Mouse (Mus musculus) cortical plate, adult 2 months (tissue): ENCODE measurements around the gene Rhebl1. TPM values are rescaled to one million over a fixed set of nuclear protein-coding genes. Genes with fewer than 3 reads are reported as not detected.
"Not testable (repeated sequence)": the region's sequence is repeated elsewhere in the genome, so short reads cannot be mapped to it uniquely, and the experiment has no call there.

Experiments
- H3K27ac ChIP-seq: fragments of 200-500 bp; 2 replicates; pipeline ENCODE4 v1.5.1; 2012; ENCODE audit warnings: low read length, control low read depth, inconsistent platforms; ENCODE audit not compliant: insufficient read depth
- H3K4me1 ChIP-seq: fragments of 200-500 bp; 2 replicates; pipeline ENCODE4 v1.6.1; 2011; ENCODE audit warnings: low read length; ENCODE audit not compliant: control insufficient read depth, insufficient read depth
- H3K4me3 ChIP-seq: fragments of 200-500 bp; 2 replicates; pipeline ENCODE4 v1.5.1; 2011; ENCODE audit warnings: mild to moderate bottlenecking, low read length, control low read depth; ENCODE audit not compliant: insufficient read depth
- CTCF ChIP-seq: fragments of 200-500 bp; IDR thresholded peaks from 2 replicates; pipeline ENCODE4 v1.5.1; 2011; ENCODE audit warnings: mild to moderate bottlenecking, control low read depth, low read length; ENCODE audit not compliant: insufficient read depth; ENCODE audit errors: extremely low read depth
- POLR2A ChIP-seq: fragments of 200-500 bp; IDR thresholded peaks from 2 replicates; pipeline ENCODE4 v1.6.1; 2011; ENCODE audit warnings: mild to moderate bottlenecking, low read length, control low read depth; ENCODE audit not compliant: insufficient read depth; ENCODE audit errors: extremely low read depth
- polyA plus RNA-seq: library from polyadenylated mRNA; depleted of rRNA; stranded (reverse); fragments of >200 nt; gene quantifications from 2 replicates; pipeline ENCODE4 v1.2.3, GENCODE M21; 2012; rRNA removed

The Rhebl1 gene
- polyA plus RNA-seq, result 18.3 and 19.9 TPM in 2 replicates

DNA sequence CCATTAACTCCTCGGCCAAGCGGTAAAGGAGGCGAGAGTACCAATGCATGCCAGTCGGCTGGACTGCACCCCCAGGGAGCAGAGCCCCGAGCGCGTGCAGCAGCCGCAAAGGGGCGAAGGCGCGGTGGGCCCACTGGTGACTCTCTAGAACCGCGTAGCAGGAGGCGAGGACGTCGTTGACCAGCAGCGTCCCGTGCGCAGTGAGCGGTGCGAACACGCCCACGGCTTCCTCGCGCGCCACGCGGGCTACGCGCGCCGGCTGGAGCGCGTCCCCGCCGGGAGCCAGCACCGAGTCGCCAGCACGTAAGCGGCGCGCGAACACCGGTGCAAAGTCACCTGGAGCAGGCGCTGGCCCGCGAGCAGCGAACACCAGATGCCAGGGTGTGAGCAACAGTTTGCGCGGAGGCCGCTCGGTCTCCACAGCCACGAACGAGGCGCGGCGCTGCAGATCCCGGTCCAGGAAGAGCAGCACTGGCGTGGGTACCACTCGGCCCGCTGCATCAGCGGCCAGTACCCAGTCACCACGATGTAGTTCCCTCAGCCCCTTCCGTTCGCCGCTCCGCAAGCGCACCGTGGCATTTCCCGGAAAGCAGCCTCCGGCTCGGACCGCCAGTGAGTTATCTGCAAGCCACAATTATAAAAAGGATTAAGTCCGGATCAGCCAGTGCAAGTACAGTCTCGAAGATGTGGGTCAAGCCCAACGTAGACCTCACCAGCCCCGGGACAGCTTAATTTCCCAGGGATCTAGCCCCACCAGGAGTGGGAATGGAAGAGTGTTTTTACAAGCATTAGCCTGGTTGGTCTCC, at the start of gene Rhebl1:
Rhebl1 (minus strand) TSS at position 601 of the 806 bp plus-strand sequence.
- H3K4me1 ChIP-seq, result peaks cover 3% of the 10 kb centered on the region
- TF ChIP-seq POLR2A, result no peak
- no peak for TF ChIP-seq CTCF
- no peak within 1 kb of the TSS for H3K27ac ChIP-seq
- peak within 1 kb of the TSS; percentile 44 for H3K4me3 ChIP-seq

DNA sequence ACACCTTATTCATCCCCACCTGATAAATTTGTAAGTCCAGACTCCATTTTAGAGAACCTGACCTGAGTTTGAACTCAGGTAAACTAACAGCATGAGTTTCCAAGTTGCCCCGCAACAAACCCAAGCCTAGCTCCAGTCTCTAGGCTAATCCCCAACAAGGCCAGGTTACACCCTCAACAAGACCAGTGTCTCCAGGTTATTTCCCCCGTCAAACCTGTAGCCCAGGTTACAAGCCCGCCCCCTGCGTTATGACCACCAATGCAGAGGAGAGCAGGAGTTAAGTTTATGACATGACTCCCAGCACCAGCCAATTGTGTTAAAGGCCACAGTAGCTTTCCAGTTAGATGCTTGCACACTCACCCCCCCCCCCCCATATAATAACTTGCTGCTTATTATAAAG, 48.8 kb upstream of the Rhebl1 start:
- H3K4me3 ChIP-seq, result no peak overlapping the region
- H3K27ac ChIP-seq, result no peak overlapping the region
- H3K4me1 ChIP-seq, result no peaks in the 10 kb centered on the region; the same call in 1 of the 2 replicates
- TF ChIP-seq POLR2A, result no peak
- TF ChIP-seq CTCF, result no peak

DNA sequence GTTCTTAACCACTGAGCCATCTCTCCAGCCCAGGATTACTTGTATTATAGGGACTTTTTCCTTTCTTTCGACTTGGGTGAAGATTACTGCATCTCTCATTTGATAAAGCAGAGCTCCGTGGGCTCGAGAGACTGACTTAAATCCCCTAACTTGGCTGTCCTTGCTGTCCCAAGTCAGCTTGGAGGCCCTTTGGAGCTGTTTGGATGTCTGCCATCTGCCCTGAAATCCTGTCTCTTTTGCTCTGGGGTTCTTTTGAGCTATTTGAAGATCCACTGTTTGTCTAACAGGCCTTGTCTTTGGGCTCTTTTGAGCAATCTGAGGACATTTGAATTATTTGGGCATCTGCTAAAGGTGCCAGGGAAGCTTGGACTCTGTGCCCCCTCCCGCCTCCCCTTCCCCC, 47.7 kb upstream of the Rhebl1 start:
- Histone ChIP-seq H3K4me3 (no peak overlapping the region), H3K4me1 (no peaks in the 10 kb centered on the region; the same call in 1 of the 2 replicates), H3K27ac (no peak overlapping the region)
- no peak for TF ChIP-seq CTCF
- TF ChIP-seq POLR2A, result no peak

DNA sequence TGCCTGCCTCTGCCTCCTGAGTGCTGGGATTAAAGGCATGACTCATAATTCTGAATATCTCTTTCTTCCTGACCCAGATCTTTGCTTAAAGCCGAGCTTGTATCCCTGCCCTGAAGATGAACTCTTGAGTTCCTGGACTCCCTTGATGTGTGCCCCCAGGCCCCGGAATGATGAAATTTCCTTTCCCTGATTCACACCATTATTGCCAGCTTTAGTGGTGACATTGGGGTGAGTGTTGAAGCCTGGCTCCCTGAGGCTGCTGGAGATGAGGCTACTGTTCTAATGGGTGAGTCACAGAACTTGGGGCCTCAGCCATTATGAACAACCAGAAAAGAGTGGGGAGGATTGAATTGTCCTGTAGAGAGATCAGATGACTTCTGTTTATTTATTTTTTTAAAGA, 47.2 kb upstream of the Rhebl1 start:
- Histone ChIP-seq H3K4me3 (no peak overlapping the region), H3K4me1 (no peaks in the 10 kb centered on the region; the same call in 1 of the 2 replicates), H3K27ac (no peak overlapping the region)
- TF ChIP-seq CTCF (no peak), POLR2A (no peak)

DNA sequence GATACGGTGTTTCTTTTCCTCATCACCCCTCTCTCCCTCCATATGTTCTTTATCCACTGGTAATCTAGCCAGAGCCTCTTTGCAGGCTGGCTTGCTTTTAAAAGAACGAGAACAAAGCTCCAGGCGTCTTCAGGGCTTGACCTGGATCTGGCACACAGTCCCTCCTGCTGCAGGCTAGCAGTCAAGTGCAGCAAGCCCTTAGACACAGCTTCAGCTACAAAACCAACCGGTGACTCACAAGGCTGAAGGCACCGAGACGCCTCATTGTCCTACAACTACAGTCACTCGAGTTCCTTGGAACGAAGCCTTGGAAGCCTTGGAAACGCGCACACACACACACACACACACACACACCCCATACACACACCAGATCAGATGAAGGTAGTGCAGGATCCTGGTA, 46.5 kb upstream of the Rhebl1 start:
- no peak overlapping the region for H3K4me3 ChIP-seq
- no peaks in the 10 kb centered on the region; the same call in 1 of the 2 replicates for H3K4me1 ChIP-seq
- TF ChIP-seq CTCF (no peak), POLR2A (no peak)
- no peak overlapping the region for H3K27ac ChIP-seq

DNA sequence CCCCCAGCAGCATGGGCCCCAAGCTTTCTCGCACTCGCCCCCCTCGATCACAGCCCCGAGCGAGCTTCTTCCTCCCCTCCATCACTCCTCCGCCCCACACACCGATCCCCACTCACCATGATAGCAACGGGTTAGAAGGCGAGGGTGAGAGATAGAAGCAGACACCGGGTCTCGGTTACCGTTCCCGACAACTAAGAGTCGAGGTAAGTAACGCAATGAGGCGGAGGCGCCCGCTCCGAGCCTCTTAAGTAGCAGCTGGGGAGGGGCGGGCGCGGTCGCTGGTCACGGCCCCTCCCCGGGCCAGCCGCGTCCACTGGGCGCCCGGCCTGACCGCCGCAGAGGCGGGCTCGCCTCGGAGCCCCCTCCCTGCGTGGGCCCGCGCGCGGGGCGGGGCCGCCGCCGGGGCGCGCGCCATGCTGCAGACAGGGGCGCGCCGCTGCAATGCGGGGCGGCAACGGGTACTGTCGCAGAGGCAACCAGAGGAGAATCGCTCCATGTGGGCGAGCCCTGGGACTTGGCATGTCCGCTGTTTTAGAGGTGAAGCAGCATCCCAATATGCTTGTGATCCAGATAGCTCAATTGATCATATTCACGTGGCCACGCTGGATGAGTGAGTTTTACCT, 40.0 kb upstream of the Rhebl1 start, which contains the start of gene Tuba1b:
Tuba1b (minus strand) TSS at position 349 of the 623 bp plus-strand sequence.
- peak within 1 kb of the TSS; percentile 89 for H3K27ac ChIP-seq
- peaks cover 2% of the 10 kb centered on the region; the same call in 1 of the 2 replicates for H3K4me1 ChIP-seq
- H3K4me3 ChIP-seq, result peak within 1 kb of the TSS; percentile 73
- TF ChIP-seq CTCF, result no peak
- TF ChIP-seq POLR2A, result peak; percentile 69

DNA sequence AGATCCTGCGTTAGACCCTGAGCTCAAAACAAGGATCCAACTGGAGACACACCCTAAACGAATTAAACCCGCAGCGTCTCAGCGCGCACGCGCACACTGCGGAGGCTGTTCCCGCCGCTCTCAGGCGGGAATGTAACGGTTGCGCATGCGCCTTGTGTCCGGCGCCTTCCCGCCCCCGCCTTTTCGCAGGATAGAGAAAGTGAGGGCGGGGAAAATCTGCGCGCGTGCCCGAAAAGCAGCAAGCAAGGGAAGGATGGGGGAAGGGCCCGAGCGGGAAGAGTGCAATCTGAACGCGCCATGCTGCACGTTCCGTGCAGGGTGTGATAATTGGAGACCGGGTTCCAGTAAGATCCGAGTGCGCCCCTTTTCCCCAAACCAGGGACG, 39.5 kb upstream of the Rhebl1 start:
- Histone ChIP-seq H3K4me3 (peak overlapping the region; percentile 73), H3K4me1 (peaks cover 2% of the 10 kb centered on the region; the same call in 1 of the 2 replicates), H3K27ac (peak overlapping the region; percentile 89)
- TF ChIP-seq POLR2A (no peak; the same call in 1 of the 2 replicates), CTCF (no peak)

DNA sequence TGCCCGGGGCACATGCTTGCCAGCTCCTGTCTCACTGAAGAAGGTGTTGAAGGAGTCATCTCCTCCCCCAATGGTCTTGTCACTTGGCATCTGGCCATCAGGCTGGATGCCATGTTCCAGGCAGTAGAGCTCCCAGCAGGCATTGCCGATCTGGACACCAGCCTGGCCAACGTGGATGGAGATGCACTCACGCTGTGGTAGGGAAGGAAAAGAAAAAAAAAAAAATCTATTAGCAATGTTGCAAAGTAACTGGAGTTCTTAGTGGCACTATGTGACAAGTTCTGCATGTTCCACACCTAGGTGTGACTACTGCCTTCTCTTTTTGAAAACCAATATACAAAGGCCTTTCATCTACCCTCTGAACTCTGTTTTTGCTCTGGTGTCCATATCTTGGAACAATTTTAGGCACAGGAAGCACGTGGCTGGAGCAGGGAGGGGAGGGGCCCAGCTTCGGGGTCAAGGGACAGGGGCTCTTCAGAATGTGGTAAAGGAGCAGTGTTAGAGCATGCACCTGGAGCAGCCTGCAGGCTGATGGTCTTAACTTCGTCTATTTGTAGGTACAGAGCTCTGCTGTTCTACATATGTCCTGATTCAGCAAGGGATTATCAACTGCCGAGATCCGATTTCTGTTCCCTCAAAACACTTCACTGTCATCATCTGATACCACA, 38.8 kb upstream of the Rhebl1 start:
- peak overlapping the region; percentile 35; the same call in 1 of the 2 replicates for H3K27ac ChIP-seq
- H3K4me3 ChIP-seq, result peak overlapping the region; percentile 73
- H3K4me1 ChIP-seq, result not testable (repeated sequence)

DNA sequence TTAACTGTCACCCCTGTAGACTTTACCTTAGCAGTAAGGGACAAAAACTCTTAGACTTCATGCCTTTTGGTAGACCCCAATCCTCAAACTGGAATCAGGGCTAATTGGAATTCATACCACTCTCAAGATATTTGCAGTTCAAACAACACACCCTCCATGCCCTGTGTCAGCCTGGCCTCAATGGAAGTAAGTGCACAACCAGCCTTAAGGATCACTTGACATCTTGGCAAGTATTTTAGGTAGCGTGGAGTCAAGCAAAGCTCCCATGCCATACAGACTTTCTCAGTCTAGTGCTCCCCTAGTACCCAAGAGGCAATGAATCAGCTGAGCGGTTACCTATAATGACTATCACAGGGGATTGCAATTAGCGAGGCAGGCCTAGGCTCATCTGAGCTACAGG, 36.7 kb upstream of the Rhebl1 start:
- Histone ChIP-seq H3K4me1 (peaks cover 2% of the 10 kb centered on the region; the same call in 1 of the 2 replicates), H3K27ac (no peak overlapping the region), H3K4me3 (no peak overlapping the region)
- TF ChIP-seq CTCF (no peak), POLR2A (no peak)
